Mouse (Mus musculus): ENCODE data around the gene Ryr2.

DNA sequence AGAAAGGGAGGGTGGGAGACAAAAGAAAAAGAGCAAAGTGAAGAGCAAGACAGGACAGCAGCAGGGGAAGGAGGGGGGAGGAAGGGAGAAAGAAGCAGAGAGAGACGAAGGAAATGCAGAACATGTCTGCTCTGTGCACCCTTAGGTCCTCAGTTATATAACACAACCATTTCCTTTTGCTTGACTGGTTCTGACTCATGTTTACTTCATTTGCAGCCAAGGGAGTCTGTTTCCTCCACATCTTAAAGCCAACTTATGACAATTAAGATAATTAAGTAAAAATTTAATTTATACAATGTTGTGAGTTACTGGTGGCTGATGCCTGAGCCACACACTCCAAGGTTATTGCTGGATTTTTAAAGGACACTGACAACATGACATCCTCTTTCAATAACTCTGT lies 569.9 kb downstream of the Ryr2 start:
- TF ChIP-seq POLR2A (IDR thresholded peaks at IDR 0.05; ENCODE audit: extremely low read depth, insufficient read depth, low read length) = no peak
- no peak for TF ChIP-seq CTCF (IDR thresholded peaks at IDR 0.05; ENCODE audit: low read depth, low read length)
